Mouse (Mus musculus) ES-E14 (cell line): ENCODE data around the gene Olfr1120. TPM values are rescaled to one million over a fixed set of nuclear protein-coding genes. Genes with fewer than 3 reads are reported as not detected.
"Not testable (repeated sequence)": the region's sequence is repeated elsewhere in the genome, so short reads cannot be mapped to it uniquely, and the experiment has no call there.

Experiments used
- DNase-seq: peaks from one replicate; pipeline ENCODE4 v3.0.0-alpha.2; 2013; ENCODE audit warnings: low read depth, low spot score
- H3K27ac ChIP-seq: 2 replicates; pipeline ENCODE4 v1.5.1; 2012; ENCODE audit warnings: low read depth, mild to moderate bottlenecking, low read length, moderate library complexity, mixed read lengths; ENCODE audit not compliant: poor library complexity, insufficient read depth, severe bottlenecking
- H3K36me3 ChIP-seq: 2 replicates; pipeline ENCODE4 v1.6.1; 2012; ENCODE audit warnings: mild to moderate bottlenecking, low read length, moderate library complexity, mixed read lengths; ENCODE audit not compliant: control insufficient read depth, poor library complexity, insufficient read depth, severe bottlenecking
- H3K4me1 ChIP-seq, 2 experiments: fragments of 150-350 bp in 1 of 2; sonication (generic) in 1 of 2; 2 replicates each; pipeline ENCODE4 v1.6.1; 2012; ENCODE audit warnings: low read length in 2 of 2, mild to moderate bottlenecking in 1 of 2, mixed read lengths in 1 of 2; ENCODE audit not compliant: control insufficient read depth in 2 of 2, insufficient read depth in 2 of 2, poor library complexity in 1 of 2
- H3K4me3 ChIP-seq, 2 experiments: fragments of 150-350 bp in 1 of 2; sonication (generic) in 1 of 2; 2 replicates each; pipeline ENCODE4 v1.5.1; 2012; ENCODE audit warnings: low read length in 2 of 2, low read depth in 1 of 2, mild to moderate bottlenecking in 1 of 2, mixed read lengths in 1 of 2; ENCODE audit not compliant: insufficient read depth in 1 of 2, poor library complexity in 1 of 2, severe bottlenecking in 1 of 2
- H3K9ac ChIP-seq: 2 replicates; pipeline ENCODE4 v1.6.1; 2012; ENCODE audit warnings: low read depth, mild to moderate bottlenecking, low read length, mixed read lengths; ENCODE audit not compliant: poor library complexity, insufficient read depth, severe bottlenecking
- H3K9me3 ChIP-seq: fragments of 150-350 bp; sonication (generic); 2 replicates; pipeline ENCODE4 v1.6.1; 2012; ENCODE audit warnings: low read depth, mild to moderate bottlenecking, low read length; ENCODE audit not compliant: control insufficient read depth, insufficient read depth
- CHD2 ChIP-seq: IDR thresholded peaks from 2 replicates; pipeline ENCODE4 v1.6.1; 2014; ENCODE audit warnings: mild to moderate bottlenecking, low read depth, low read length, inconsistent platforms
- HCFC1 ChIP-seq: IDR thresholded peaks from 2 replicates; pipeline ENCODE4 v1.6.1; 2012; ENCODE audit warnings: low read length, inconsistent platforms, borderline replicate concordance; ENCODE audit not compliant: insufficient read depth
- MAFK ChIP-seq: IDR thresholded peaks from 2 replicates; pipeline ENCODE4 v1.6.1; 2014; ENCODE audit warnings: mild to moderate bottlenecking, low read depth, low read length, inconsistent platforms; ENCODE audit not compliant: insufficient read depth
- ZC3H11A ChIP-seq: IDR thresholded peaks from 2 replicates; pipeline ENCODE4 v1.6.1; 2012; ENCODE audit warnings: low read depth, mild to moderate bottlenecking, inconsistent platforms, low read length, borderline replicate concordance
- ZNF384 ChIP-seq: IDR thresholded peaks from 2 replicates; pipeline ENCODE4 v1.6.1; 2012; ENCODE audit warnings: low read depth, low read length, inconsistent platforms
- in situ Hi-C, 2 experiments: fragments of 600-800 bp; cut with MboI; formaldehyde crosslinking; loops; one replicate each; pipeline ENCODE4 v1.15.1; 2025; ENCODE audit warnings: low sequenced_read_pairs in 2 of 2, inconsistent platforms in 1 of 2; ENCODE audit not compliant: unreplicated experiment in 2 of 2
- total RNA-seq: library from RNA; depleted of rRNA; stranded (reverse); fragments of 300-350 nt; gene quantifications from 2 replicates; pipeline ENCODE4 v1.2.3, GENCODE M21; 2012; rRNA removed

Gene Olfr1120
- not detected in 2 replicates for total RNA-seq

- no peak for DNase-seq
- H3K36me3 ChIP-seq: no peaks in the 10 kb centered on the region
- in situ Hi-C loops: no loop called here
- H3K4me1 ChIP-seq: no peaks in the 10 kb centered on the region
- no peak for TF ChIP-seq ZNF384
- no peak for TF ChIP-seq HCFC1
- no peak for TF ChIP-seq MAFK
- TF ChIP-seq CHD2: no peak
- H3K4me3 ChIP-seq: no peak within 1 kb of the TSS
- H3K9ac ChIP-seq: no peak within 1 kb of the TSS
- no peak within 1 kb of the TSS for H3K27ac ChIP-seq
- no peaks in the 10 kb centered on the region for H3K9me3 ChIP-seq
Observed at GRCm38 (mm10) chr2:87354515-87354914, at the start of gene Olfr1120. Gene Olfr1120 (plus strand): TSS chr2:87354815.

- no peaks in the 10 kb centered on the region for H3K36me3 ChIP-seq
- TF ChIP-seq HCFC1 (no peak), CHD2 (no peak), ZC3H11A (no peak), ZNF384 (no peak)
- no peak within 1 kb of the TSS for H3K9ac ChIP-seq
- no peak for DNase-seq
- no peaks in the 10 kb centered on the region for H3K9me3 ChIP-seq
- H3K4me3 ChIP-seq: no peak within 1 kb of the TSS
- no peaks in the 10 kb centered on the region for H3K4me1 ChIP-seq
- in situ Hi-C loops: no loop called here
- H3K27ac ChIP-seq: no peak within 1 kb of the TSS
Observed at GRCm38 (mm10) chr2:87307281-87307680, 47.3 kb upstream of the Olfr1120 start, which contains the start of gene Olfr1118. Gene Olfr1118 (plus strand): TSS chr2:87307581.

- H3K36me3 ChIP-seq, in situ Hi-C loops: not testable (repeated sequence)
Observed at GRCm38 (mm10) chr2:87360121-87360520, 5.5 kb downstream of the Olfr1120 start.

DNA sequence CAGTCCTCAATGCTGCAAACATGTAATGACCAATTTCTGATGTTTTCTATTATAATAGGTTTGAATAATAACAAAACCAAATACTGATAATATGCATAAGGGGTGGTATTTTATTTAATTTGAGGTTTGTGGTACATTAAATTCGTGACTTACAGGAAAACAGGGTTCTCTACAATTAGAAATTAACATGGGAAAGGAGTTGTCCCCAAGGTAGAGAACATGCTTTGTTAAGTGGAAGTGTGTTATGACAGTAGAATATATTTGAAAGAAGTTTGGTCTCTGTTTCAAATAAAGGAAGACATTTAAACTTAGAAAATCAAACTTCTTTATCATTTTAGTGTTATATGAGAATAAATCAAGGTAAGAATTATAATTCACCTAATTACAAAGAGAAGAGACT lies 15.0 kb downstream of the Olfr1120 start, which contains the start of gene Olfr1121:
Gene Olfr1121 (plus strand): TSS at position 301 of the 400 bp plus-strand sequence.
- Histone ChIP-seq H3K27ac (no peak within 1 kb of the TSS), H3K36me3 (no peaks in the 10 kb centered on the region), H3K4me1 (no peaks in the 10 kb centered on the region), H3K9ac (no peak within 1 kb of the TSS), H3K4me3 (no peak within 1 kb of the TSS), H3K9me3 (no peaks in the 10 kb centered on the region)
- DNase-seq: no peak
- TF ChIP-seq HCFC1 (no peak), CHD2 (no peak), ZC3H11A (no peak), MAFK (no peak), ZNF384 (no peak)
- in situ Hi-C loops: no loop called here

More at GRCm38 (mm10) chr2:87360121-87360520, 5.5 kb downstream of the Olfr1120 start:
- not testable (repeated sequence) for H3K27ac ChIP-seq, H3K9ac ChIP-seq, H3K9me3 ChIP-seq, DNase-seq, H3K4me3 ChIP-seq, H3K4me1 ChIP-seq

GRCm38 (mm10) chr2:87371726-87372125 lies 17.1 kb downstream of the Olfr1120 start:
- Histone ChIP-seq H3K4me1 (no peaks in the 10 kb centered on the region), H3K4me3 (no peak overlapping the region), H3K9me3 (no peaks in the 10 kb centered on the region), H3K36me3 (no peaks in the 10 kb centered on the region), H3K9ac (no peak overlapping the region), H3K27ac (no peak overlapping the region)
- DNase-seq: no peak
- TF ChIP-seq HCFC1 (no peak), MAFK (no peak), ZC3H11A (no peak), CHD2 (no peak), ZNF384 (no peak)
- in situ Hi-C loops: no loop called here
